Mouse (Mus musculus) stomach, postnatal 0 days (tissue): ENCODE measurements around the gene Kat6b.

ENCODE experiments used
- CTCF ChIP-seq: IDR thresholded peaks from 2 replicates; pipeline ENCODE4 v1.5.1; 2016; ENCODE audit warnings: antibody characterized with exemption, low read depth, mild to moderate bottlenecking, moderate library complexity
- EP300 ChIP-seq: optimal IDR thresholded peaks from 2 replicates; pipeline ENCODE3; 2016; ENCODE audit warnings: antibody characterized with exemption

DNA sequence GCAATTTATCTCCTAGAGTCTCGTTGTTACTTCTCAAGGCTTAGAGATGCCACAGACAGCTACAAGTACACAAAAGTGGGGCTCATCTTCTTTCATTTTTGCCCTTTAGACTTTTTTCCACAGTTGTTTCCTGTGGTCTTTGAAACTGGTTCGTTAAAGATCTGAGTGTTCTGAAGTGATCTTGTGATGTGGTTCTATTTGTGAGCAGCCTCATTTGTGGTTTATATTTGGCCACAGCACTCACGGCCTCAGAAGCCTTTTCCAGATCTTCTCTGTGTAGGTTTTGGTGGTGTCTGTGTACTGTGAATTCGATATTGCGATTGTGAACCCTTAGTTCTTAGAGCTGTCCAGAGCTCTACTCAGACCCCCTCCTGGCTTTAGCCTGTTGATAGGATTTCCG lies 155.3 kb downstream of the Kat6b start:
- TF ChIP-seq CTCF (no peak), EP300 (no peak)
